Mouse (Mus musculus) gastrocnemius, postnatal 36 days (tissue): ENCODE results near the gene Gm9639. TPM values are rescaled to one million over a fixed set of nuclear protein-coding genes. Genes with fewer than 3 reads are reported as not detected.
"Not testable (repeated sequence)": the region's sequence is repeated elsewhere in the genome, so short reads cannot be mapped to it uniquely, and the experiment has no call there.

Source experiments
- DNase-seq, 2 experiments: peaks; one replicate each; pipeline ENCODE4 v3.0.0; 2022
- intact Hi-C: fragments of 180-260 bp; cut with DNase I; formaldehyde crosslinking; loops from one replicate; pipeline ENCODE4 v1.15.1; 2025
- total RNA-seq, 2 experiments: library from RNA; stranded (reverse); gene quantifications; 2 replicates each; pipeline ENCODE4 v1.2.3; 2021

Gene Gm9639
- total RNA-seq, 2 experiments from 2014 or later: not detected

GRCm38 (mm10) chr10:77759582-77759981 is 35.3 kb downstream of the Gm9639 start, which contains the start of gene Gm3233:
Gm3233 (minus strand) TSS chr10:77759682.
- DNase-seq, intact Hi-C loops: not testable (repeated sequence)

- intact Hi-C loops: no loop called here
- DNase-seq: no peak
These were observed 41.4 kb downstream of the Gm9639 start for GRCm38 (mm10) chr10:77753448-77753847.

GRCm38 (mm10) chr10:77752312-77752711 is 42.6 kb downstream of the Gm9639 start:
- intact Hi-C loops, DNase-seq: not testable (repeated sequence)

GRCm38 (mm10) chr10:77751254-77751653 is 43.6 kb downstream of the Gm9639 start, which contains the start of gene Gm9736:
Gm9736 (minus strand) TSS chr10:77751354.
- intact Hi-C loops, DNase-seq: not testable (repeated sequence)

- intact Hi-C loops, DNase-seq: not testable (repeated sequence)
These were observed 44.2 kb downstream of the Gm9639 start for GRCm38 (mm10) chr10:77750686-77751085.

Other genes starting within 250 kb of the Gm9639 start
- 10 to 100 TPM; 26.6 to 30.1 TPM for gene Pttg1ip, start 213.4 kb downstream of the Gm9639 start, total RNA-seq
- 10 to 100 TPM; 33.3 to 40.1 TPM for gene Sumo3, start 189.0 kb downstream of the Gm9639 start, total RNA-seq
- 1 to 10 TPM; 7.5 to 8.6 TPM for gene Gm49325, start 188.9 kb downstream of the Gm9639 start, total RNA-seq
- gene Ube2g2, start 172.8 kb downstream of the Gm9639 start, total RNA-seq: 10 to 100 TPM; 80.7 to 86.5 TPM
- not detected for gene Tspear, start 108.5 kb downstream of the Gm9639 start, total RNA-seq
- gene Gm19402, start 104.3 kb downstream of the Gm9639 start, total RNA-seq: not detected
- gene Gm9508, start 97.8 kb downstream of the Gm9639 start, total RNA-seq: not detected
- gene Gm10272, start 88.5 kb downstream of the Gm9639 start, total RNA-seq: not detected
- not detected for gene Gm10024, start 83.6 kb downstream of the Gm9639 start, total RNA-seq
- not detected for gene Gm10142, start 79.3 kb downstream of the Gm9639 start, total RNA-seq
- not detected for gene Krtap12-1, start 74.5 kb downstream of the Gm9639 start, total RNA-seq
- gene Gm10100, start 68.6 kb downstream of the Gm9639 start, total RNA-seq: not detected
- gene Gm18596, start 52.4 kb downstream of the Gm9639 start, total RNA-seq: not detected
- gene Gm9736, start 43.7 kb downstream of the Gm9639 start, total RNA-seq: not detected
- not detected for gene Gm3233, start 35.4 kb downstream of the Gm9639 start, total RNA-seq
- gene Gm3238, start 23.8 kb downstream of the Gm9639 start, total RNA-seq: not detected
- gene Gm7138, start 18.1 kb downstream of the Gm9639 start, total RNA-seq: not detected
- not detected for gene Gm3250, start 12.5 kb downstream of the Gm9639 start, total RNA-seq
- gene Gm7137, start 6.9 kb downstream of the Gm9639 start, total RNA-seq: not detected
- gene Gm19668, start 4.1 kb upstream of the Gm9639 start, total RNA-seq: not detected
- gene Gm9507, start 16.8 kb upstream of the Gm9639 start, total RNA-seq: not detected
- gene Gm2696, start 19.6 kb upstream of the Gm9639 start, total RNA-seq: not detected
- gene Krtap10-4, start 32.0 kb upstream of the Gm9639 start, total RNA-seq: not detected
- gene Krtap10-10, start 40.9 kb upstream of the Gm9639 start, total RNA-seq: not detected
- not detected for gene Gm36176, start 51.7 kb upstream of the Gm9639 start, total RNA-seq
- not detected for gene Gm10318, start 57.8 kb upstream of the Gm9639 start, total RNA-seq
- gene Gm3285, start 66.9 kb upstream of the Gm9639 start, total RNA-seq: not detected
- under 1 TPM; 0.08 to 0.17 TPM for gene Lrrc3, start 107.5 kb upstream of the Gm9639 start, total RNA-seq
- under 1 TPM; 0.10 to 0.89 TPM for gene Trpm2, start 175.5 kb upstream of the Gm9639 start, total RNA-seq
- 1 to 10 TPM; 3.1 to 4.5 TPM for gene 1810043G02Rik, start 183.4 kb upstream of the Gm9639 start, total RNA-seq
- 1 to 10 TPM; 6.0 to 8.6 TPM for gene Pfkl, start 215.0 kb upstream of the Gm9639 start, total RNA-seq
- gene Dnmt3l, start 246.9 kb upstream of the Gm9639 start, total RNA-seq: not detected
- gene Aire, start 248.5 kb upstream of the Gm9639 start, total RNA-seq: not detected